Mouse (Mus musculus): Measurements from ENCODE around the gene Klrg1.

GRCm38 (mm10) chr6:122284823-122285222, 2.1 kb upstream of the Klrg1 start:
- TF ChIP-seq CTCF (IDR thresholded peaks at IDR 0.05 in 2 of 3, conservative IDR thresholded peaks at IDR 0.05 in 1 of 3; ENCODE audit: control insufficient read depth in 1 of 3, insufficient read depth in 1 of 3, low read depth in 2 of 3, low read length in 3 of 3, poor library complexity in 1 of 3, severe bottlenecking in 1 of 3), result no peak
- no peak for TF ChIP-seq GABPA (IDR thresholded peaks at IDR 0.05; ENCODE audit: low read depth, low read length)
- TF ChIP-seq CHD2 (IDR thresholded peaks at IDR 0.05; ENCODE audit: low read length), result no peak
- no peak for TF ChIP-seq EP300 (IDR thresholded peaks at IDR 0.05; ENCODE audit: low read depth in 1 of 2, low read length in 2 of 2)
- TF ChIP-seq ETS1 (IDR thresholded peaks at IDR 0.05; ENCODE audit: low read depth, low read length), result no peak
- no peak for TF ChIP-seq POLR2A (IDR thresholded peaks at IDR 0.05; ENCODE audit: control insufficient read depth in 1 of 2, insufficient read depth in 1 of 2, low read depth in 1 of 2, low read length in 2 of 2, poor library complexity in 1 of 2)
- TF ChIP-seq ZMIZ1 (IDR thresholded peaks at IDR 0.05; ENCODE audit: low read depth, low read length), result no peak
